Mouse (Mus musculus): ENCODE data around the gene Lrrk2. TPM values are rescaled to one million over a fixed set of nuclear protein-coding genes. Genes with fewer than 3 reads are reported as not detected.
"Not testable (repeated sequence)": the region's sequence is repeated elsewhere in the genome, so short reads cannot be mapped to it uniquely, and the experiment has no call there.

Lrrk2 gene
- total RNA-seq, 2 experiments from 2014 or later = 6.5 to 7.2 TPM

- DNase-seq = no peak
Observed at GRCm38 (mm10) chr15:91835319-91835718, 162.3 kb downstream of the Lrrk2 start.

- no peak for DNase-seq
Observed at GRCm38 (mm10) chr15:91837965-91838364, 165.0 kb downstream of the Lrrk2 start, which contains the start of gene Smgc. TSS of gene Smgc (plus strand) at chr15:91838265.

DNA sequence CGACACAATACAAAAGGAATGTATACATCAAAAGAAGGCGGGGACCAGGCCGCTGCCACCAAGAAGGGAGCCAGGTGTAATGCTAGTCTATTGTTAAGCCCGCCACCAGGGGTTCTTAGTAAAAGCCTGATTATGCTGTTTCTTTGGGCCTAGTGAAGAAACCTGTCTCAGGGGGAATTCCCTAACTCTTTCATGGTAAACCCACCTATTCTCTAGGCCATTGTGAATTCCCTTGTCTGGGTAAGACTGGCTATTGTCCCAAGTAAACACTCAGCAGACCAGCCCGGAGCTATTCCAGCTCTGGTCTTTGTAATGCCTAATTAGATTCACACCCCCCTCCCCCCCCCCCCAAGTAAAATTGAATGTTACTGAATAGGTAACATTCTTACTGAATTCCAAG lies 191.2 kb downstream of the Lrrk2 start:
- DNase-seq = not testable (repeated sequence)

Other genes starting within 250 kb of the Lrrk2 start
- gene Slc2a13, start 99.9 kb upstream of the Lrrk2 start, total RNA-seq (2021) = 1 to 10 TPM; 3.1 to 4.8 TPM
- not detected for gene Smgc, start 165.1 kb downstream of the Lrrk2 start, total RNA-seq (2021)

Measured in gastrocnemius, postnatal 10 days (tissue).